Mouse (Mus musculus) midbrain, embryonic 13.5 days (tissue): ENCODE data around the gene Mapkapk2. TPM values are rescaled to one million over a fixed set of nuclear protein-coding genes. Genes with fewer than 3 reads are reported as not detected.

Experiments
- polyA plus RNA-seq: library from polyadenylated mRNA; unstranded; fragments of >200 nt; fragmentation: Nextera tagmentation; extraction: Ambion mirVana; gene quantifications from 2 replicates; pipeline ENCODE4 v1.2.1, GENCODE M21; 2015

Mapkapk2 gene
- polyA plus RNA-seq, 1 experiment from 2014 or later: 36.3 TPM

Other genes with a start within 250 kb of the Mapkapk2 start
- not detected in 2 replicates for gene Fcmr, start 232.2 kb downstream of the Mapkapk2 start, polyA plus RNA-seq
- gene Il24, start 210.4 kb downstream of the Mapkapk2 start, polyA plus RNA-seq: not detected in 2 replicates
- gene Il20, start 186.4 kb downstream of the Mapkapk2 start, polyA plus RNA-seq: not detected in 2 replicates
- gene Il19, start 157.7 kb downstream of the Mapkapk2 start, polyA plus RNA-seq: not detected in 2 replicates
- not detected in 2 replicates for gene Il10, start 78.0 kb downstream of the Mapkapk2 start, polyA plus RNA-seq
- 18.3 and 19.2 TPM in 2 replicates for gene Dyrk3, start 40.5 kb upstream of the Mapkapk2 start, polyA plus RNA-seq
- gene Eif2d, start 55.4 kb upstream of the Mapkapk2 start, polyA plus RNA-seq: 49.3 and 53.8 TPM in 2 replicates
- 1.7 and 1.9 TPM in 2 replicates for gene Rassf5, start 147.4 kb upstream of the Mapkapk2 start, polyA plus RNA-seq
- gene Ikbke, start 181.8 kb upstream of the Mapkapk2 start, polyA plus RNA-seq: 0.72 and 0.73 TPM in 2 replicates